Mouse (Mus musculus): ENCODE results near the gene Dpep2nb.

GRCm38 (mm10) chr8:105988546-105988945 is 17.2 kb downstream of the Dpep2nb start:
- TF ChIP-seq USF1 (IDR thresholded peaks at IDR 0.05; ENCODE audit: low read depth): no peak
- TF ChIP-seq POLR2AphosphoS2 (IDR thresholded peaks at IDR 0.05; ENCODE audit: insufficient read length, low read depth): no peak
- TF ChIP-seq POLR2A (IDR thresholded peaks at IDR 0.05; ENCODE audit: insufficient read length, low read depth): no peak
- no peak for TF ChIP-seq SRF (IDR thresholded peaks at IDR 0.05; ENCODE audit: control insufficient read depth, insufficient read length, low read depth)
- no peak for TF ChIP-seq MYOG (IDR thresholded peaks at IDR 0.05; ENCODE audit: control insufficient read depth in 1 of 3, insufficient read depth in 1 of 3, insufficient read length in 2 of 3, low read depth in 2 of 3)
